Mouse (Mus musculus) lung, postnatal 36 days (tissue): ENCODE measurements at regions not wholly inside any gene's neighbourhood (a gene's known extent, or its start where the extent isn't known, plus 50 kb on each side); places are given as distances from the start of the nearest gene placed in this dataset.

Experiments
- DNase-seq: peaks from one replicate; pipeline ENCODE4 v3.0.0; 2022; ENCODE audit warnings: mixed read lengths

- DNase-seq: no peak
These were observed 927.6 kb downstream of the Rab28 start for GRCm38 (mm10) chr5:40780363-40780762.

GRCm38 (mm10) chr5:40779902-40780301 is 928.1 kb downstream of the Rab28 start:
- DNase-seq: no peak

GRCm38 (mm10) chr5:40775856-40776255 is 932.1 kb downstream of the Rab28 start:
- DNase-seq: no peak

GRCm38 (mm10) chr5:40760224-40760623 is 947.7 kb downstream of the Rab28 start:
- no peak for DNase-seq

- no peak for DNase-seq
These were observed 957.9 kb downstream of the Rab28 start for GRCm38 (mm10) chr5:40750044-40750443.

- no peak for DNase-seq
These were observed 972.3 kb downstream of the Rab28 start for GRCm38 (mm10) chr5:40735660-40736059.

GRCm38 (mm10) chr5:40733844-40734566 is 974.0 kb downstream of the Rab28 start:
- DNase-seq: peak; percentile 7

- no peak for DNase-seq
These were observed 959.3 kb upstream of the Hs3st1 start for GRCm38 (mm10) chr5:40714497-40715128.

GRCm38 (mm10) chr5:40701651-40702050 is 946.4 kb upstream of the Hs3st1 start:
- no peak for DNase-seq

- DNase-seq: no peak
These were observed 942.4 kb upstream of the Hs3st1 start for GRCm38 (mm10) chr5:40697517-40698298.
